Mouse (Mus musculus) myocyte (in vitro differentiated cells): ENCODE results near the gene Slc7a8. TPM values are rescaled to one million over a fixed set of nuclear protein-coding genes. Genes with fewer than 3 reads are reported as not detected.

Experiments
- H3K27me3 ChIP-seq: one replicate; pipeline ENCODE4 v1.6.1; 2011; ENCODE audit not compliant: control insufficient read depth, insufficient read depth, insufficient read length
- H3K36me3 ChIP-seq: one replicate; pipeline ENCODE4 v1.6.1; 2011; ENCODE audit not compliant: control insufficient read depth, insufficient read depth
- H3K4me2 ChIP-seq: one replicate; pipeline ENCODE4 v1.6.1; 2011; ENCODE audit warnings: low read depth, control low read depth
- H3K4me3 ChIP-seq: one replicate; pipeline ENCODE4 v1.5.1; 2011; ENCODE audit warnings: mild to moderate bottlenecking, control low read depth, moderate library complexity
- H3K79me2 ChIP-seq: one replicate; pipeline ENCODE4 v1.6.1; 2011; ENCODE audit not compliant: control insufficient read depth, insufficient read depth
- H3ac ChIP-seq: one replicate; pipeline ENCODE4 v1.6.1; 2011; ENCODE audit not compliant: control insufficient read depth, insufficient read length
- CEBPB ChIP-seq: IDR thresholded peaks from 2 replicates; pipeline ENCODE4 v1.6.1; 2011; ENCODE audit warnings: mild to moderate bottlenecking, moderate library complexity; ENCODE audit not compliant: poor library complexity, insufficient read depth, severe bottlenecking
- E2F4 ChIP-seq: IDR thresholded peaks from one replicate; pipeline ENCODE4 v1.6.1; 2011; ENCODE audit warnings: mild to moderate bottlenecking, control low read depth, moderate library complexity; ENCODE audit not compliant: insufficient read depth
- MAX ChIP-seq: IDR thresholded peaks from one replicate; pipeline ENCODE4 v1.6.1; 2011; ENCODE audit warnings: low read depth, mild to moderate bottlenecking, control low read depth
- MYOD1 ChIP-seq, 3 experiments: IDR thresholded peaks; one replicate each; pipeline ENCODE4 v1.6.1; 2011; ENCODE audit warnings: control low read depth in 2 of 3, low read depth in 2 of 3, mild to moderate bottlenecking in 2 of 3, moderate library complexity in 1 of 3; ENCODE audit not compliant: insufficient read length in 2 of 3, control insufficient read depth in 1 of 3
- MYOG ChIP-seq, 3 experiments: IDR thresholded peaks; one replicate each; pipeline ENCODE4 v1.6.1; 2011; ENCODE audit warnings: control low read depth in 2 of 3, low read depth in 2 of 3, mild to moderate bottlenecking in 2 of 3; ENCODE audit not compliant: insufficient read length in 2 of 3, control insufficient read depth in 1 of 3, insufficient read depth in 1 of 3
- POLR2A ChIP-seq: IDR thresholded peaks from one replicate; pipeline ENCODE4 v1.6.1; 2011; ENCODE audit warnings: low read depth, mild to moderate bottlenecking, control low read depth, moderate library complexity; ENCODE audit not compliant: insufficient read length
- POLR2AphosphoS2 ChIP-seq: IDR thresholded peaks from one replicate; pipeline ENCODE4 v1.6.1; 2011; ENCODE audit warnings: low read depth, control low read depth; ENCODE audit not compliant: insufficient read length
- REST ChIP-seq: IDR thresholded peaks from one replicate; pipeline ENCODE4 v1.6.1; 2011; ENCODE audit warnings: mild to moderate bottlenecking, control low read depth, moderate library complexity; ENCODE audit not compliant: insufficient read depth, insufficient read length
- SRF ChIP-seq: IDR thresholded peaks from one replicate; pipeline ENCODE4 v1.6.1; 2011; ENCODE audit warnings: low read depth; ENCODE audit not compliant: control insufficient read depth, insufficient read length
- TCF12 ChIP-seq: IDR thresholded peaks from one replicate; pipeline ENCODE4 v1.6.1; 2011; ENCODE audit warnings: mild to moderate bottlenecking, control low read depth; ENCODE audit not compliant: poor library complexity, insufficient read depth, severe bottlenecking
- TCF3 ChIP-seq: IDR thresholded peaks from one replicate; pipeline ENCODE4 v1.6.1; 2011; ENCODE audit warnings: low read depth, control low read depth; ENCODE audit not compliant: insufficient read length
- USF1 ChIP-seq: IDR thresholded peaks from one replicate; pipeline ENCODE4 v1.6.1; 2011; ENCODE audit warnings: low read depth, mild to moderate bottlenecking, control low read depth, moderate library complexity
- polyA plus RNA-seq: library from polyadenylated mRNA; unstranded; fragments of >200 nt; fragmentation: generic; extraction: Trizol; gene quantifications from one replicate; pipeline ENCODE4 v1.2.1, GENCODE M21; 2012; ENCODE audit warnings: missing spikeins

Gene Slc7a8
- polyA plus RNA-seq, 1 experiment = not detected

- no peak for TF ChIP-seq CEBPB
- no peak for TF ChIP-seq TCF3
- TF ChIP-seq POLR2AphosphoS2 = no peak
- TF ChIP-seq REST = no peak
- TF ChIP-seq E2F4 = no peak
- no peak for TF ChIP-seq USF1
These were observed 72.7 kb downstream of the Slc7a8 start for GRCm38 (mm10) chr14:54709054-54709453.

GRCm38 (mm10) chr14:54706589-54707320 lies 75.0 kb downstream of the Slc7a8 start:
- no peak overlapping the region for H3ac ChIP-seq
- peaks cover 66% of the 10 kb centered on the region for H3K27me3 ChIP-seq
- H3K36me3 ChIP-seq = no peaks in the 10 kb centered on the region
- TF ChIP-seq REST = no peak
- TF ChIP-seq TCF12 = no peak
- no peak for TF ChIP-seq CEBPB
- TF ChIP-seq POLR2A = no peak
- no peak overlapping the region for H3K4me3 ChIP-seq
- no peaks in the 10 kb centered on the region for H3K79me2 ChIP-seq
- H3K4me2 ChIP-seq = no peak overlapping the region

More at GRCm38 (mm10) chr14:54709054-54709453, 72.7 kb downstream of the Slc7a8 start:
- H3ac ChIP-seq = no peak overlapping the region
- H3K79me2 ChIP-seq = no peaks in the 10 kb centered on the region
- H3K4me2 ChIP-seq = no peak overlapping the region
- peaks cover 59% of the 10 kb centered on the region for H3K27me3 ChIP-seq
- no peaks in the 10 kb centered on the region for H3K36me3 ChIP-seq
- H3K4me3 ChIP-seq = no peak overlapping the region

GRCm38 (mm10) chr14:54705844-54706243 lies 75.9 kb downstream of the Slc7a8 start:
- H3K4me3 ChIP-seq = no peak overlapping the region
- H3K27me3 ChIP-seq = peaks cover 57% of the 10 kb centered on the region
- TF ChIP-seq POLR2AphosphoS2 (no peak), MYOD1 (IDR thresholded peaks at IDR 0.05; ENCODE audit: control insufficient read depth in 1 of 3, insufficient read length in 2 of 3, low read depth in 2 of 3) (no peak), REST (no peak), MAX (no peak), TCF3 (no peak), TCF12 (no peak), POLR2A (no peak), E2F4 (no peak), CEBPB (no peak), USF1 (no peak), MYOG (IDR thresholded peaks at IDR 0.05; ENCODE audit: control insufficient read depth in 1 of 3, insufficient read depth in 1 of 3, insufficient read length in 2 of 3, low read depth in 2 of 3) (no peak), SRF (no peak)
- no peaks in the 10 kb centered on the region for H3K36me3 ChIP-seq
- no peaks in the 10 kb centered on the region for H3K79me2 ChIP-seq
- H3ac ChIP-seq = no peak overlapping the region
- H3K4me2 ChIP-seq = no peak overlapping the region

- TF ChIP-seq CEBPB (no peak), E2F4 (no peak), POLR2AphosphoS2 (no peak), REST (no peak), SRF (no peak), MYOG (IDR thresholded peaks at IDR 0.05; ENCODE audit: control insufficient read depth in 1 of 3, insufficient read depth in 1 of 3, insufficient read length in 2 of 3, low read depth in 2 of 3) (no peak), POLR2A (no peak), MAX (no peak), MYOD1 (IDR thresholded peaks at IDR 0.05; ENCODE audit: control insufficient read depth in 1 of 3, insufficient read length in 2 of 3, low read depth in 2 of 3) (no peak), USF1 (no peak), TCF12 (no peak), TCF3 (no peak)
- H3K4me2 ChIP-seq = no peak overlapping the region
- no peaks in the 10 kb centered on the region for H3K79me2 ChIP-seq
These were observed 78.5 kb downstream of the Slc7a8 start for GRCm38 (mm10) chr14:54703207-54703606.

GRCm38 (mm10) chr14:54701298-54701697 lies 80.4 kb downstream of the Slc7a8 start:
- peaks cover 22% of the 10 kb centered on the region for H3K27me3 ChIP-seq
- no peaks in the 10 kb centered on the region for H3K79me2 ChIP-seq
- H3K36me3 ChIP-seq = no peaks in the 10 kb centered on the region
- H3ac ChIP-seq = no peak overlapping the region
- H3K4me3 ChIP-seq = no peak overlapping the region
- H3K4me2 ChIP-seq = no peak overlapping the region
- TF ChIP-seq REST (no peak), POLR2A (no peak), E2F4 (no peak), POLR2AphosphoS2 (no peak), TCF12 (no peak), MYOG (IDR thresholded peaks at IDR 0.05; ENCODE audit: control insufficient read depth in 1 of 3, insufficient read depth in 1 of 3, insufficient read length in 2 of 3, low read depth in 2 of 3) (no peak), MAX (no peak), TCF3 (no peak), MYOD1 (IDR thresholded peaks at IDR 0.05; ENCODE audit: control insufficient read depth in 1 of 3, insufficient read length in 2 of 3, low read depth in 2 of 3) (no peak), SRF (no peak), CEBPB (no peak), USF1 (no peak)

More at GRCm38 (mm10) chr14:54703207-54703606, 78.5 kb downstream of the Slc7a8 start:
- no peak overlapping the region for H3K4me3 ChIP-seq
- H3ac ChIP-seq = no peak overlapping the region
- no peaks in the 10 kb centered on the region for H3K36me3 ChIP-seq
- H3K27me3 ChIP-seq = peaks cover 34% of the 10 kb centered on the region
